Mouse (Mus musculus): Measurements from ENCODE around the gene Mrpl14. TPM values are rescaled to one million over a fixed set of nuclear protein-coding genes. Genes with fewer than 3 reads are reported as not detected.

Mrpl14 gene
- 183 and 201 TPM in 2 replicates for polyA plus RNA-seq (2012)

DNA sequence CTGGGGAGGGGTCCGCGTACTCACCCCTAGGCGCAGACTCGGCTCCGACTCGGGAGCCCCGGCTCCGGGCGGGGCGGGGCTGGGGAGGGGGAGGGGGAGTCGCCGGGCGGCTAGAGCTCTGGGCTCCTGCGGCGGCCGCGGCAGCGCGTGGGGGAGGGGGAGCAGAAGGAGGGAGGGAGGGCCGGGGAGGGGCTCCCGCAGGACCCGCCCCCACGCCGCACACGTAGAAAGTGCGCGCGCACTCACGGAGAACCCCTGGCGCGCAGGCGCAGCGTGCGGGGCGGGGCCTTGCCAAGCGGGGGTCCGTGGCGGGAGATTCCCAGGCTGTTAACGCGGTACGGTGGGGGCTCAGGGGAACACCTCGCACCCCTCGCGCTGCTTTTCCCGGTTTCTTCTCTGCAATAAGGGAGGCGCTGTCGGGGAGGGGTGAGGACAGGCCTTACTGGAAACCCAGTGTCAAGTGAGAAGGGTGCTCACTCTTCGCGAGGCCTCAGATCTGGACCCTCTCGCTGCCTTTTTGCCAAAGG lies at the start of gene Mrpl14:
Mrpl14 (plus strand) TSS at position 230 of the 527 bp plus-strand sequence.

DNA sequence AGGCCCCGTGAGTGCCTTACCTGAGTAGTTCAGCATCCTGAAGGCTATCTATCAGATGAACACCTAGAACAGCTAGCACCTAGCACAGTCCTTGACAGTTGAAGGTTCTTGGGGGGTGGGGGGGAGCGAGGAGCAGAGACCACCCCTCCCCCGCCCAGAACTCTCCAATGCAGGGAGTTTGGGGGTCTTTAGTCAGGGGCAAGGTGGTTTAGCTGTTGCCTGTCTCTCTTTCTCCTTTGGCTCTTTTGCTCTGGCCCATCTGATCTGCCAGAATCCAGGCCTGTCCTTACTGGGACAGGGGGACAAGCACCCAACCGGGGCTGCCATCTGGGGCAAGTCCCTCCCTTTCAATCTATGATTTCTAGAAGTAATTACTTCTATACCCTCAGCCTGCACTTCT lies 26.9 kb upstream of the Mrpl14 start, which contains the start of gene Capn11:
Capn11 (minus strand) TSS at position 101 of the 400 bp plus-strand sequence.

DNA sequence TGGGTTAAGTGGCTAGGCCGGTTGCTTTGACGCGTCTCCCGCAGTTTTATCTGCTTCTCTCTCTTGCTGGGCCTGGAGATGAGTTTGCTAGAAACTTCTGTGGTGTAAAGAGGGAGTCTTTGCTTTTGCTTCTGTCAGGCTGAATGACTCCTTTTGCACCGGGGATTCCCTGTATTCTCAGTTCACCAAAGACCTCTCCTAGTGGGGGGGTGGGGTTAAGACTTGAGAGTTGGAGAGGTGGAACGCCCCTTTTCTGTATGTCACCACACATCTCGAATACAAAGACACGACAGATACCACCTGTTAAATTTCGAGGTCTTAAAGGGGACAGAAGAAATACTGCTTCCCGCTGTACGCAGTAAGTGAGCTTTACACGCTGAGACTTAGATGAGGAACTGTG lies 594 bp downstream of the Mrpl14 start, which contains the start of gene Tmem63b:
Tmem63b (minus strand) TSS at position 190 of the 400 bp plus-strand sequence.

DNA sequence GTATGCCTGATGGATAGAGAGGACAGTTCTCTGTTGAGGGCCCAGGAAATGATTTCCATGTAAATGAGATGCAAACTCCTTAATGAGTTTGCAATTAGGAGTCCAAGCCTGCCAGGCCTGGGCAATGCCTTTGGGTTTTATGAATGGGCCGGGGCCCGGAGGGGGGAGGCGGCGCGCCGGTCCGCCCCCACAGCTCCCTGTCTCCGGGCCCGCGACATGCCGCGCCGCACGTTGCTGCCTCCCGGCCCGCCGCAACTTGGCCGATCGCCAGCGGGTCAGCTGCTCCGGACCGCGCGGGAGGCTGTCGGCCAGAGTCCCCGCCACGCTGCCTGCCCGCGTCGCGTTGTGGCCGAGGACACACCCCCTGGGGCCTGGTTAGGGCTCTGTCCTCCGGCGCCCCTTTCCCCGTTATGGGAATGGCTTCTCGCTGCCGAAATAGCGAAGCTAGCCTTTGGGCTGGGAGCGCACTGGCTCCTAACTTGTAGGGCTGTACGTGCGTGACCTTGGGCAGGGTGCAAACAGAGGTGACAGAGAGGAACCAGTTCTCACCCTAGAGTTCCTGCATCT lies 47.7 kb downstream of the Mrpl14 start, which contains the start of gene 1600014C23Rik:
1600014C23Rik (minus strand) TSS at position 110 of the 567 bp plus-strand sequence.

Other genes starting within 250 kb of the Mrpl14 start
- 0.03 TPM in 1 of 2 replicates, not detected in the other for gene Spats1, start 210.9 kb upstream of the Mrpl14 start, polyA plus RNA-seq (2012)
- 39.1 and 48.9 TPM in 2 replicates for gene Aars2, start 179.5 kb upstream of the Mrpl14 start, polyA plus RNA-seq (2012)
- 0.06 TPM in 1 of 2 replicates, not detected in the other for gene Tcte1, start 162.9 kb upstream of the Mrpl14 start, polyA plus RNA-seq (2012)
- gene Tmem151b, start 136.6 kb upstream of the Mrpl14 start, polyA plus RNA-seq (2012) = 0.26 and 0.31 TPM in 2 replicates
- gene Nfkbie, start 130.6 kb upstream of the Mrpl14 start, polyA plus RNA-seq (2012) = 33.6 and 42.7 TPM in 2 replicates
- 38.8 and 39.1 TPM in 2 replicates for gene Slc35b2, start 122.4 kb upstream of the Mrpl14 start, polyA plus RNA-seq (2012)
- 757 and 930 TPM in 2 replicates for gene Hsp90ab1, start 113.1 kb upstream of the Mrpl14 start, polyA plus RNA-seq (2012)
- 165 and 204 TPM in 2 replicates for gene Slc29a1, start 86.7 kb upstream of the Mrpl14 start, polyA plus RNA-seq (2012)
- gene Mymx, start 84.2 kb upstream of the Mrpl14 start, polyA plus RNA-seq (2012) = not detected in 2 replicates
- 0.12 and 0.22 TPM in 2 replicates for gene Capn11, start 27.0 kb upstream of the Mrpl14 start, polyA plus RNA-seq (2012)
- gene Tmem63b, start 583 bp downstream of the Mrpl14 start, polyA plus RNA-seq (2012) = 15.8 and 22.0 TPM in 2 replicates
- not detected in 2 replicates for gene 1600014C23Rik, start 47.5 kb downstream of the Mrpl14 start, polyA plus RNA-seq (2012)